Mouse (Mus musculus) adrenal gland, adult 18-20 months (tissue): ENCODE measurements around the gene Bpifa5. TPM values are rescaled to one million over a fixed set of nuclear protein-coding genes. Genes with fewer than 3 reads are reported as not detected.
"Not testable (repeated sequence)": the region's sequence is repeated elsewhere in the genome, so short reads cannot be mapped to it uniquely, and the experiment has no call there.

Experiments used
- DNase-seq, 2 experiments: peaks; one replicate each; pipeline ENCODE4 v3.0.0; 2021 to 2022; ENCODE audit warnings: low spot score in 2 of 2
- long read RNA-seq, 2 experiments: library from polyadenylated mRNA; stranded (forward); transcript quantifications; one replicate each; pipeline ENCODE4 v2.0.0; 2021
- total RNA-seq, 2 experiments: library from RNA; stranded (reverse); gene quantifications; 1 replicate in 1 of 2; 2 replicates in 1 of 2; pipeline ENCODE4 v1.2.3; 2021

The Bpifa5 gene
- not detected for total RNA-seq
- long read RNA-seq, experiment 1: 0 reads
- long read RNA-seq, experiment 2: 0 reads

- DNase-seq: no peak
These were observed at the start of gene Bpifa5 for GRCm38 (mm10) chr2:154162307-154162706. TSS of gene Bpifa5 (plus strand) at chr2:154162607.

DNA sequence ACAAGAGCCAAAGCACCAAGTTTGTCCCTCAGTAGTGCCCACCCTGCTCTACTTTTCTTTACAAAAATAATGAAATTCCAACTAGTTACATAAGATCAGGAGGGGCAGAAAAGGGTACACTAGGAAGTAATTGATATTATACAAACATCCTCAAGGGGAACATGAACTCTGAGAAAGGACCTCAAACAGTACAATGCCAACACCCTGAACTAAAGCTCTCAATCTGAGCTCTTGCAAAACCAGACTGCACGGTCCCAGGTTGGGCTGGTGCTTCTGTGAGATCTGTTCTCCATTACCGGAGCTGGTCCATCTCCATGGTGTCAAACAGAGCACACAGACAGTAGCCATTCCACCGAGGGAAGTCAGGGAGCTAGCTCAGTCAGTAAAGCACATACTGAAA, 45.0 kb upstream of the Bpifa5 start:
- DNase-seq: no peak

DNA sequence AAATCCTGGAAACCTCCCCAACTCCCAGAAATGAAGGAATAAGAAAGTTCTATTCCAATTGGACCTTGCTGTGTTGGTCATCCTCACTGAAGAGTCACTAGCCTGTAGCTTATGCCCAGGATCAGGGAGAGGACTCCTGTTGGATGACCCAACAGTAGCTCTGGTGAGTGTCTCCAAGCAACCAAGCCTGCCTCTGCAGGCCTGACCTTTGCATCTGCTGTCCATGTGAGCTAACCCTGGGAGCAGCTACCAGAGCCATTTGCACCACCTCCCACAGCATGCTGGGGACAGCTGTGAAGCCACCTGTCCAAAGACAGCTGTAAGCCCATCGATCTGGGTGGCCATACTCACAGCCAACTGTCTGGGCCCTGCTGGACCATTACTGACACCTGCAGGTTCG, 32.3 kb upstream of the Bpifa5 start, which contains the start of gene Bpifa3:
TSS of gene Bpifa3 (plus strand) at position 217 of the 400 bp plus-strand sequence.
- no peak for DNase-seq

GRCm38 (mm10) chr2:154142580-154142979, 19.8 kb upstream of the Bpifa5 start, which contains the start of gene Bpifa1:
TSS of gene Bpifa1 (plus strand) at chr2:154142880.
- DNase-seq: no peak

- DNase-seq: no peak
These were observed 18.7 kb upstream of the Bpifa5 start for GRCm38 (mm10) chr2:154143735-154144134.

DNA sequence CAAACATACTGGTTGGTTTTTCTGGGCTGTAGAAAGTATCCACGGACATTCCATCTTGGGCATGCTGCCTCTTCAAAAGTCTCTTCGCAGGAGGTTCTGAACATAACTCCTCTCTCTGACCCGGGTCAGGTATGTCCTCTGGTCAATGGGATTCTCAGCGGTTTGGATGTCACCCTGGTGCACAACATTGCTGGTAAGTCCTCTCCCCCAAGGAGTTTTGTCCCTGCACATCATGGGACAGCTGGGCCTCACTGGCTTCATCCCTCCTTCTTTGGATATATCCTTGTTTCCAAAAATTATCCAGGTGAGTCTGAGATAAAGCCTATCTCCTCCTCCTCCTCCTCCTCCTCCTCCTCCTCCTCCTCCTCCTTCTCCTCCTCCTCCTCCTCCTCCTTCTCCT, 14.9 kb upstream of the Bpifa5 start:
- no peak for DNase-seq

GRCm38 (mm10) chr2:154158433-154158832, 4.0 kb upstream of the Bpifa5 start:
- DNase-seq: peak; percentile 45 to 53

DNA sequence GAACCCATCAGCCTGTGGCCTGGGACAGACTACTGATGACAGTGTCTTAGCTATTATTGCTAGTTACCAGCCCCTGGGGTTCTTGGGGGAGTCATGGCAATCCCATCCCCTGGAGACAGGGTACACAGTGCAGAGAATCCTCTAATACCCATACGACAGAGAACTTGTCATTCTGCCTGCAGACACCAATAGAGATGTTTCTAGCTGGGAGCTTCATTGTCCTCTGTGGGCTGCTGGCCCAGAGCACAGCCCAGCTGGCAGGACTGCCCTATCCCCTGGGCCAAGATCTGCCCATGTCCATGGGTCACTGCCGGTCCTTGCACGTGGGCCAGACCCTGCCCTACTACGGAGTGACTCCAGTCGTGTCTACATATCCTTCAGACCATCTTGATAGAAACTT, 899 bp downstream of the Bpifa5 start:
- DNase-seq: no peak

GRCm38 (mm10) chr2:154169172-154169571, 6.8 kb downstream of the Bpifa5 start:
- DNase-seq: no peak

DNA sequence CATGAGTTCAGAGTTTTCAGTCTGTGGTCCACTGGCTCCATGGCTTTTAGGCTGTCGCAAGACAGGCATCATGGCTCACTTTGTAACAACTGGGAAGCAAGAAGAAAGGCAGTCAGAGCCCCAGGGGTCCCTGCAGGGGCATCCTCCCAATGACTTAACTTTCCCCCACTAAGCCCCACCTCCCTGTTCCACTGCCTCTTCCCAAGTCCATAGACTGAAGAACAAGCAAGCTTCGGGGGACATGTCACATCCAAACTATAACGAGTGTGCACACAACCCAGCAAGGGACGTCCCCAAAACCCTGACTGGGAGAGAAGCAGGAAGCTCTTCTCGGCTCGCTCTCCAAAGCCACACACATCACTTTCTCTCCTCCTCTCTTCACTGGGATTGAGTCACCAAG, 9.2 kb downstream of the Bpifa5 start:
- DNase-seq: no peak

GRCm38 (mm10) chr2:154173313-154173712, 10.9 kb downstream of the Bpifa5 start:
- no peak for DNase-seq

GRCm38 (mm10) chr2:154181900-154182299, 19.5 kb downstream of the Bpifa5 start:
- not testable (repeated sequence) for DNase-seq

DNA sequence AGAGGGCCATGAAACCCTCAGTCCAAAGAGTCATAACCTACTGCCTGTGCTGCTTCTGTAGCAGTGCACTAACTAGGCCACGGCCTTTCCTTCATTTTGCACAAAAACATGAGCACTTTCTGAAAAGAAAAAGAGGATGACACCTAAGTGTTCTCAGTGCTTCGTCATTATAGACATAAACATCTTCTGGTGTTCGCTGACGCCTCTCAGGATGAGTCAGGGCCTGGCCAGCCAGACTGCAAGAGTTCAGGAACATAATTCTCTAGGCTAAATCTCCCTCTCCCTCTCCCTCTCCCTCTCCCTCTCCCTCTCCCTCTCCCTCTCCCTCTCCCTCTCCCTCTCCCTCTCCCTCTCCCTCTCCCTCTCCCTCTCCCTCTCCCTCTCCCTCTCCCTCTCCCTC, 20.7 kb downstream of the Bpifa5 start:
- DNase-seq: not testable (repeated sequence)

GRCm38 (mm10) chr2:154185319-154185718, 22.9 kb downstream of the Bpifa5 start:
- no peak for DNase-seq

GRCm38 (mm10) chr2:154185748-154186147, 23.3 kb downstream of the Bpifa5 start:
- DNase-seq: no peak

GRCm38 (mm10) chr2:154187468-154187867, 25.1 kb downstream of the Bpifa5 start:
- DNase-seq: no peak

GRCm38 (mm10) chr2:154189877-154190434, 27.5 kb downstream of the Bpifa5 start:
- DNase-seq: no peak

DNA sequence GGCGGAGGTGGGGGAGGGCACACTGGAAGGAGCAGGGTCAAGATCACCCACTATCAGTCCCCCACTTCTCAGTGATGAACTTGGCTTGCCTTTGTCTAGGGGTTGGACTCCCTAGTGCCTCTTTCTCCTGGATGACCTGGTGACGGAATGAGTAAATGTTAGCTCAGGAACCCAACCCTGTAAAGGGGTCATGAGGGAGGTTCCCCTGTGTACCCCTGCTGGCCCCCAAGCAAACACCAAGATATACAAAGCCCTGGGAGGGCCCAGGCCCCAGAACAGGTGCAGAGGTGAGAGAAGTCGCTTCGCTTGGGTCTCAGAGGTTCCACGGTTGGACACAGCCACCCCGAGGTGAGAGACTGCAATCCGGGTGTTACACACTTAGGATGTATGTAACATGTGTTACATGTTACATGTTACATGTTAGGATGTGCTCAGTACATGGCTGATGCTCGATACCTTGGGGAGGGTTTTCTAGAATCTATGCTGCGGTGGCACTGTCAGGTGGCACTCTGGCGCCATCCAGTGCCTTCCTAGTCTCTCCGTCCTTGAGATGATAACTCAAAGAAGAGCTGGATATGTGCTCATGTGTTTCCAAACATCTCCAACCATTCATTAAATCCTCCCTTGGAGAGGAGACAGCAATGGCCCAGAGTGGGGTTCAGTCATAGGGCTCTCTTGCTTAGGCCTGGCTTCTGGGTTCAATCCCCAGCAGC, 28.3 kb downstream of the Bpifa5 start, which contains the start of gene Bpifb1:
TSS of gene Bpifb1 (plus strand) at position 273 of the 713 bp plus-strand sequence.
- no peak for DNase-seq

DNA sequence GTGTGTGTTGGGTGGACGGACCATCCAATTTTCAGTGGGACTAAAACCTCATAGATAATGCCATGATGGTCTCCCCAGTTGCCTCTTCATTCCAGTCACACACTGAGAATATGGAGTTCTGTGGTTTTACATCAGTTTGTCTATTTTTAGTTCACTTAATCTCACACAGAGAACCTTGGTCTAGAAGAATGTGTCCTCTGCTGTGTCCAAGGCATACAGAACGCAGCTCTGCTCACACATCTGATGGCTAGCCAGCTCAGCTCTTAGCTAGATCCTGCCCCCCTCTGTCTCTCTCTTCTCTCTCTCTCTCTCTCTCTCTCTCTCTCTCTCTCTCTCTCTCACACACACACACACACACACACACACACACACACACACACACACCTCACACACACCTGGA, 29.7 kb downstream of the Bpifa5 start:
- no peak for DNase-seq

GRCm38 (mm10) chr2:154193071-154193470, 30.7 kb downstream of the Bpifa5 start:
- DNase-seq: no peak

DNA sequence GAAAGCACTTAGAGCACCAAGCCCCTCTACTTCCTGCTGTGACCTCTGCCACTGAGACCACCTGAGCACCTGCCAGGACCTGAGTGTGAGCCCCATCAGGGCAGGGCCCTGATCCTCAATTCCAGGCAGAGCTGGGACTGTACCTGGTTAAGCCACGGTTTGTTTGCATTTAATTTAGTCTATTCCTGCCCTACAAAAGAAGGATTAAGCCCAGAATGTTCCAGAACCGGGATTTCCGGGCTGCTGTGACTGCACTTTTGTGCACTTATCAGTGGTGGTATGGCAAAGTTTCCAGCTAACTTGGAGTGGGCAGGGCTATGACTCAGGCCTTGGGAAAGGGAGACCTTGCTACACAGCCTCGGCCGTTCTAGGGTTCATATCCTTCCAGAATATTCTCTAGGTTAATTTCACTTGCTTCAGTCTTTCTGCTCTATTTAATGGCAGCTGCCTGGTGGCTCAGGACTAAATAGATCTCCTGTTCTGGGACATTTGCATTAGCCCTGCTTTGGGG, 31.6 kb downstream of the Bpifa5 start:
- no peak for DNase-seq

GRCm38 (mm10) chr2:154197036-154197435, 34.6 kb downstream of the Bpifa5 start:
- DNase-seq: no peak
